Mouse (Mus musculus) mesoderm, embryonic 11.5 days (tissue): ENCODE data around the gene Lmnb2.

Experiments used
- DNase-seq: peaks from one replicate; pipeline ENCODE4 v3.0.0-alpha.2; 2012; ENCODE audit warnings: low read depth, low spot score

The Lmnb2 gene

GRCm38 (mm10) chr10:80946684-80947437, 28.8 kb upstream of the Lmnb2 start:
- no peak for DNase-seq

- DNase-seq, result no peak
These were observed 26.2 kb upstream of the Lmnb2 start for GRCm38 (mm10) chr10:80944231-80944630.

- no peak for DNase-seq
These were observed 25.7 kb upstream of the Lmnb2 start for GRCm38 (mm10) chr10:80943701-80944100.

GRCm38 (mm10) chr10:80942919-80943318, 24.9 kb upstream of the Lmnb2 start:
- no peak for DNase-seq

GRCm38 (mm10) chr10:80940988-80941347, 22.9 kb upstream of the Lmnb2 start:
- no peak for DNase-seq

GRCm38 (mm10) chr10:80940320-80940987, 22.4 kb upstream of the Lmnb2 start:
- no peak for DNase-seq

GRCm38 (mm10) chr10:80939671-80940070, 21.6 kb upstream of the Lmnb2 start:
- DNase-seq, result peak; percentile 89

- no peak for DNase-seq
These were observed 20.9 kb upstream of the Lmnb2 start for GRCm38 (mm10) chr10:80938831-80939550.

GRCm38 (mm10) chr10:80937646-80938045, 19.6 kb upstream of the Lmnb2 start:
- DNase-seq, result no peak

GRCm38 (mm10) chr10:80936810-80937164, 18.7 kb upstream of the Lmnb2 start:
- DNase-seq, result no peak

- DNase-seq, result no peak
These were observed 18.2 kb upstream of the Lmnb2 start for GRCm38 (mm10) chr10:80936135-80936809.

GRCm38 (mm10) chr10:80935698-80936097, 17.7 kb upstream of the Lmnb2 start:
- DNase-seq, result no peak

GRCm38 (mm10) chr10:80935241-80935640, 17.2 kb upstream of the Lmnb2 start:
- no peak for DNase-seq

GRCm38 (mm10) chr10:80934136-80934985, 16.3 kb upstream of the Lmnb2 start:
- no peak for DNase-seq

GRCm38 (mm10) chr10:80933421-80933979, 15.5 kb upstream of the Lmnb2 start:
- no peak for DNase-seq

GRCm38 (mm10) chr10:80932700-80933420, 14.8 kb upstream of the Lmnb2 start:
- no peak for DNase-seq

- DNase-seq, result no peak
These were observed 14.2 kb upstream of the Lmnb2 start for GRCm38 (mm10) chr10:80932206-80932605.

- no peak for DNase-seq
These were observed 13.7 kb upstream of the Lmnb2 start for GRCm38 (mm10) chr10:80931695-80932094.

GRCm38 (mm10) chr10:80931153-80931671, 13.2 kb upstream of the Lmnb2 start:
- DNase-seq, result no peak
